Mouse (Mus musculus) lung, embryonic 14.5 days (tissue): ENCODE measurements around the gene Fchsd2. TPM values are rescaled to one million over a fixed set of nuclear protein-coding genes. Genes with fewer than 3 reads are reported as not detected.

ENCODE experiments used
- ATAC-seq: fragments of 200-750 bp; cut with Nextera tagmentation; 2 replicates; pipeline ENCODE4 v1.8.0; 2017; ENCODE audit warnings: mild to moderate bottlenecking, moderate TSS enrichment, moderate library complexity; ENCODE audit not compliant: insufficient read depth
- DNase-seq: peaks from one replicate; pipeline ENCODE4 v3.0.0-alpha.2; 2015
- H3K27ac ChIP-seq: fragments of 300-500 bp; sonication (generic); 2 replicates; pipeline ENCODE4 v1.5.1; 2014; ENCODE audit warnings: low read depth, mild to moderate bottlenecking, moderate library complexity
- H3K27me3 ChIP-seq: fragments of 300-500 bp; sonication (generic); 2 replicates; pipeline ENCODE4 v1.6.1; 2014; ENCODE audit warnings: low read length, control low read depth; ENCODE audit not compliant: insufficient read depth
- H3K36me3 ChIP-seq: fragments of 300-500 bp; sonication (generic); 2 replicates; pipeline ENCODE4 v1.6.1; 2014; ENCODE audit warnings: control low read depth; ENCODE audit not compliant: insufficient read depth
- H3K4me1 ChIP-seq: fragments of 300-500 bp; sonication (generic); 2 replicates; pipeline ENCODE4 v1.6.1; 2014; ENCODE audit warnings: antibody characterized with exemption, control low read depth; ENCODE audit not compliant: insufficient read depth
- H3K4me2 ChIP-seq: fragments of 300-500 bp; sonication (generic); 2 replicates; pipeline ENCODE4 v1.6.1; 2014; ENCODE audit warnings: mild to moderate bottlenecking
- H3K4me3 ChIP-seq: fragments of 300-500 bp; sonication (generic); 2 replicates; pipeline ENCODE4 v1.5.1; 2014; ENCODE audit warnings: low read depth, low read length
- H3K9ac ChIP-seq: fragments of 300-500 bp; sonication (generic); 2 replicates; pipeline ENCODE4 v1.6.1; 2014
- H3K9me3 ChIP-seq: fragments of 300-500 bp; sonication (generic); 2 replicates; pipeline ENCODE4 v1.6.1; 2016; ENCODE audit warnings: low read depth, low read length, control low read depth
- CTCF ChIP-seq: IDR thresholded peaks from 2 replicates; pipeline ENCODE4 v1.5.1; 2016; ENCODE audit warnings: antibody characterized with exemption, low read depth
- WGBS: fragments of 180-500 bp; shearing (Covaris S2); extraction: QIAGEN DNeasy Blood & Tissue Kit; methylation state at CpG from one replicate; pipeline ENCODE4 v1.1.7; 2014; 5-methylcytosine and 5-hydroxymethylcytosine counted together
- polyA plus RNA-seq: library from polyadenylated mRNA; unstranded; fragments of >200 nt; fragmentation: Nextera tagmentation; extraction: Ambion mirVana; gene quantifications from 2 replicates; pipeline ENCODE4 v1.2.1, GENCODE M21; 2014

Fchsd2 gene
- polyA plus RNA-seq, 1 experiment from 2014 or later, result 23.8 TPM

GRCm38 (mm10) chr7:101160266-101160665 lies 67.6 kb downstream of the Fchsd2 start:
- no peak for TF ChIP-seq CTCF
- Histone ChIP-seq H3K9ac (no peak overlapping the region), H3K27ac (no peak overlapping the region), H3K4me1 (no peaks in the 10 kb centered on the region), H3K4me2 (no peak overlapping the region), H3K36me3 (no peaks in the 10 kb centered on the region), H3K4me3 (no peak overlapping the region), H3K9me3 (no peaks in the 10 kb centered on the region), H3K27me3 (no peaks in the 10 kb centered on the region)
- 63% methylated on average over 2 of the region's 2 CpGs for WGBS
- DNase-seq, result no peak
- ATAC-seq, result no peak

GRCm38 (mm10) chr7:101162781-101163180 lies 70.1 kb downstream of the Fchsd2 start:
- H3K9ac ChIP-seq, result no peak overlapping the region
- no peak for TF ChIP-seq CTCF
- ATAC-seq, result no peak

GRCm38 (mm10) chr7:101163878-101164277 lies 71.2 kb downstream of the Fchsd2 start:
- no peaks in the 10 kb centered on the region for H3K27me3 ChIP-seq
- H3K9ac ChIP-seq, result no peak overlapping the region
- H3K4me1 ChIP-seq, result no peaks in the 10 kb centered on the region
- no peak for ATAC-seq
- no peaks in the 10 kb centered on the region for H3K9me3 ChIP-seq
- DNase-seq, result no peak
- H3K27ac ChIP-seq, result no peak overlapping the region
- no peak overlapping the region for H3K4me3 ChIP-seq
- no peak for TF ChIP-seq CTCF
- H3K4me2 ChIP-seq, result no peak overlapping the region
- 81% methylated on average over 4 of the region's 4 CpGs for WGBS
- H3K36me3 ChIP-seq, result no peaks in the 10 kb centered on the region

More at GRCm38 (mm10) chr7:101162781-101163180, 70.1 kb downstream of the Fchsd2 start:
- 93% methylated on average over 1 of the region's 1 CpGs for WGBS
- no peak overlapping the region for H3K27ac ChIP-seq
- no peaks in the 10 kb centered on the region for H3K36me3 ChIP-seq
- no peaks in the 10 kb centered on the region for H3K27me3 ChIP-seq
- H3K4me1 ChIP-seq, result no peaks in the 10 kb centered on the region
- no peak overlapping the region for H3K4me3 ChIP-seq
- H3K9me3 ChIP-seq, result no peaks in the 10 kb centered on the region
- H3K4me2 ChIP-seq, result no peak overlapping the region
- no peak for DNase-seq

GRCm38 (mm10) chr7:101166568-101166967 lies 73.9 kb downstream of the Fchsd2 start:
- no peaks in the 10 kb centered on the region for H3K27me3 ChIP-seq
- no peaks in the 10 kb centered on the region for H3K4me1 ChIP-seq
- no peak for TF ChIP-seq CTCF
- no peak for DNase-seq
- no peak overlapping the region for H3K4me3 ChIP-seq
- 44% methylated on average over 2 of the region's 2 CpGs for WGBS
- no peaks in the 10 kb centered on the region for H3K36me3 ChIP-seq
- no peak for ATAC-seq
- no peak overlapping the region for H3K27ac ChIP-seq
- no peak overlapping the region for H3K4me2 ChIP-seq
- no peak overlapping the region for H3K9ac ChIP-seq
- no peaks in the 10 kb centered on the region for H3K9me3 ChIP-seq

- Histone ChIP-seq H3K27me3 (no peaks in the 10 kb centered on the region), H3K27ac (no peak overlapping the region), H3K4me1 (no peaks in the 10 kb centered on the region), H3K9me3 (no peaks in the 10 kb centered on the region), H3K4me2 (no peak overlapping the region), H3K4me3 (no peak overlapping the region), H3K36me3 (no peaks in the 10 kb centered on the region), H3K9ac (no peak overlapping the region)
- 36% methylated on average over 3 of the region's 3 CpGs for WGBS
- ATAC-seq (no peak), DNase-seq (peak; percentile 62)
- TF ChIP-seq CTCF, result no peak
Measured at GRCm38 (mm10) chr7:101170482-101170881, 77.8 kb downstream of the Fchsd2 start.

GRCm38 (mm10) chr7:101171002-101171401 lies 78.3 kb downstream of the Fchsd2 start:
- DNase-seq, result no peak

GRCm38 (mm10) chr7:101173331-101173730 lies 80.7 kb downstream of the Fchsd2 start:
- Histone ChIP-seq H3K9me3 (no peaks in the 10 kb centered on the region), H3K27me3 (no peaks in the 10 kb centered on the region), H3K4me2 (no peak overlapping the region), H3K9ac (no peak overlapping the region), H3K4me3 (no peak overlapping the region), H3K36me3 (no peaks in the 10 kb centered on the region), H3K4me1 (peaks cover 3% of the 10 kb centered on the region), H3K27ac (no peak overlapping the region)
- WGBS, result 85% methylated on average over 3 of the region's 3 CpGs
- DNase-seq, result no peak
- TF ChIP-seq CTCF, result no peak
- no peak for ATAC-seq

More at GRCm38 (mm10) chr7:101171002-101171401, 78.3 kb downstream of the Fchsd2 start:
- no peak overlapping the region for H3K4me3 ChIP-seq
- no peaks in the 10 kb centered on the region for H3K27me3 ChIP-seq
- H3K27ac ChIP-seq, result no peak overlapping the region
- no peak for TF ChIP-seq CTCF
- H3K36me3 ChIP-seq, result no peaks in the 10 kb centered on the region
- no peak for ATAC-seq
- no peaks in the 10 kb centered on the region for H3K4me1 ChIP-seq
- no peaks in the 10 kb centered on the region for H3K9me3 ChIP-seq
- no peak overlapping the region for H3K4me2 ChIP-seq
- WGBS, result 78% methylated on average over 1 of the region's 1 CpGs
- H3K9ac ChIP-seq, result no peak overlapping the region

GRCm38 (mm10) chr7:101178751-101179150 lies 86.1 kb downstream of the Fchsd2 start:
- Histone ChIP-seq H3K4me2 (peak overlapping the region; percentile 10; the same call in 1 of the 2 replicates), H3K9ac (no peak overlapping the region), H3K27ac (peak overlapping the region; percentile 47), H3K4me1 (peaks cover 10% of the 10 kb centered on the region), H3K36me3 (no peaks in the 10 kb centered on the region), H3K9me3 (no peaks in the 10 kb centered on the region), H3K27me3 (no peaks in the 10 kb centered on the region), H3K4me3 (no peak overlapping the region)
- DNase-seq, result peak; percentile 68
- TF ChIP-seq CTCF, result no peak
- no peak for ATAC-seq
- WGBS, result 28% methylated on average over 2 of the region's 2 CpGs
